Mouse (Mus musculus): ENCODE data around the gene Gm20388. TPM values are rescaled to one million over a fixed set of nuclear protein-coding genes. Genes with fewer than 3 reads are reported as not detected.

Gene Gm20388
- polyA plus RNA-seq, 1 experiment from 2014 or later, result not detected

DNA sequence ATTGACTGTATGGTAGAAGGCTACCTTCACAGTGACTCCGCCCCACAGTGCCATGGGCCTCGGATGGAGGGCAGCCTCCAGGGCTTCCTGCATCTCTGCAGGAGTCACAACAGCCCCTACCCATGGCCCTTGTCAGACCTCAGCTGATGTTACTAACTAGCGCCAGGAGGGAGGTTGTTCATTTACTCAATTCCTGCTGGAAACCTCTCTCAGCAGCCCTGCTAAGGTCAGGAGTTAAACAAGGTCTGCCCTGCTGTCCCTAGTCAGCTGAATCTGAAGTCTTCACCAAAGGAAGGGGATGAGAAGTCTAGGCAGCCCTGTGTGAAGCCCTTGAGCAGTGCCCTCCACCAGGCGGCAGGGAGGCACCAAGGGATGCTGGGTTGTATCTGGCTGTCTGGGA, 2160.6 kb downstream of the Gm20388 start:
- no peaks in the 10 kb centered on the region for H3K4me1 ChIP-seq
- H3K9me3 ChIP-seq, result no peaks in the 10 kb centered on the region
- H3K9ac ChIP-seq (replicated peaks), result no peak overlapping the region
- WGBS, result 73% methylated on average over 4 of the region's 4 CpGs
- no peak for ATAC-seq (replicated peaks)
- H3K27ac ChIP-seq (replicated peaks), result no peak overlapping the region
- H3K4me3 ChIP-seq, result no peak overlapping the region
- no peaks in the 10 kb centered on the region for H3K36me3 ChIP-seq
- H3K4me2 ChIP-seq (replicated peaks), result no peak overlapping the region
- H3K27me3 ChIP-seq, result no peaks in the 10 kb centered on the region

DNA sequence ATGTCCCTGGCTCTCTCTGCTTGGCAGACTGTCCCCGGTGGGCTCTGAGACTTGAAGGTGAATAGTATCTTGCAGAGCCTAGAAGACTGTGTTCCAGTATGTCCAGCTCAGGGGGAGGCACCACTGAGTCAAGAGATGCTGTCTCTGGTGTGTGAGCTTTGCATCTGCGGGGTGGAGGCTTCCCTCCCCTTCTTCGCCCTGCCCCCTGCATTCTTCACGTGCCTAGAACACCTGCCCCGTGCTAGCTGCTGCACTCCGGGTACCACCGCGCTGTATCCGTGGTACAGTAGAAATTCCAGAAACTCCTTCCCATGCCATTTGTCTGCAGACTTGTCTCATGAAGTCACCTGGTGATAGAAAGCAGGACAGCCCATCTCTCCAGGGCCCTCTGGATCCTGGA, 2163.3 kb downstream of the Gm20388 start:
- Histone ChIP-seq H3K4me1 (no peaks in the 10 kb centered on the region), H3K9ac (replicated peaks) (no peak overlapping the region), H3K9me3 (no peaks in the 10 kb centered on the region), H3K27ac (replicated peaks) (no peak overlapping the region), H3K36me3 (no peaks in the 10 kb centered on the region), H3K4me3 (no peak overlapping the region), H3K27me3 (no peaks in the 10 kb centered on the region), H3K4me2 (replicated peaks) (no peak overlapping the region)
- no peak for ATAC-seq (replicated peaks)
- WGBS, result 85% methylated on average over 9 of the region's 9 CpGs

DNA sequence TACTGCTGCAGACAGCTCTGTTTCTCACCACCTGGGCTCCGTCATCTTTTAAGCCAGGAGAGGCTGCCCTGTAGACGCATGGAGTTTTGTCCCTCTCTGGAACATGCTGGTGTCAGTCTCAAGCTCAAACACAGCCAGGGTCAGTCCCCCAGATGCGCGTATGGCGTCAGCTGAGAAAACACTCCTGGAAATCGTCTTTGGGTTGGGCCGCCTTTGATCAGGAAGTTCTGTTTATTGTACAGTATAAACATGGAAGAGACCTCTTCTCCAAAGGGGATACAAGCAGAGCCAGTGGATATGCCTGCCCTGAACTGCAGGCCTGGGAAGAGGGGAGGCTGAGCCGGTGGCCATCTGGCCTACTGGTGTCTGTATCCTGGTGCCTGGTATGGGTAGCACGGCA, 2163.8 kb downstream of the Gm20388 start:
- H3K27me3 ChIP-seq, result no peaks in the 10 kb centered on the region
- no peaks in the 10 kb centered on the region for H3K4me1 ChIP-seq
- H3K27ac ChIP-seq (replicated peaks), result no peak overlapping the region
- no peaks in the 10 kb centered on the region for H3K9me3 ChIP-seq
- H3K4me3 ChIP-seq, result no peak overlapping the region
- WGBS, result 85% methylated on average over 9 of the region's 9 CpGs
- no peak overlapping the region for H3K9ac ChIP-seq (replicated peaks)
- ATAC-seq (replicated peaks), result no peak
- H3K4me2 ChIP-seq (replicated peaks), result no peak overlapping the region
- no peaks in the 10 kb centered on the region for H3K36me3 ChIP-seq

DNA sequence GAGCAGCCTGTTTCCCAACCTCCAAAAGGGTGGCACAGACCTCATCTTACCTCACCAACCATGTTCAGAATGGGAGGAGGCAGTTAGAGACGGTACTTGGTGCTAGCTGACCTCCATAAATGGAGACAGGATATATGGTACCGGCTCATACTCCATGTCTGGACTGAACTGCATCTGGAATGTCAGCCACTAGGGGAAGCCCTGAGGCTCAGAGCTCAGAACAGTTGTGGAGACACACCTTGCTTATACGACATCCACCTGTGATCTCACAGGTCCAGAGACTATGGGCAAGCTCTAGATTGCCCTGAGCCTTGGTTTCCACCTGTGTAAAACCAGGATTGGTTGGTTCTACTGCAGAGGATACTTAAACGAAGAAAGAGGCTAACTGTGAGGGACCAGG, 2164.3 kb downstream of the Gm20388 start:
- no peak overlapping the region for H3K4me3 ChIP-seq
- H3K27ac ChIP-seq (replicated peaks), result no peak overlapping the region
- H3K9me3 ChIP-seq, result no peaks in the 10 kb centered on the region
- no peak overlapping the region for H3K4me2 ChIP-seq (replicated peaks)
- 83% methylated on average over 4 of the region's 4 CpGs for WGBS
- H3K9ac ChIP-seq (replicated peaks), result no peak overlapping the region
- no peaks in the 10 kb centered on the region for H3K36me3 ChIP-seq
- H3K27me3 ChIP-seq, result no peaks in the 10 kb centered on the region
- H3K4me1 ChIP-seq, result no peaks in the 10 kb centered on the region
- ATAC-seq (replicated peaks), result no peak

DNA sequence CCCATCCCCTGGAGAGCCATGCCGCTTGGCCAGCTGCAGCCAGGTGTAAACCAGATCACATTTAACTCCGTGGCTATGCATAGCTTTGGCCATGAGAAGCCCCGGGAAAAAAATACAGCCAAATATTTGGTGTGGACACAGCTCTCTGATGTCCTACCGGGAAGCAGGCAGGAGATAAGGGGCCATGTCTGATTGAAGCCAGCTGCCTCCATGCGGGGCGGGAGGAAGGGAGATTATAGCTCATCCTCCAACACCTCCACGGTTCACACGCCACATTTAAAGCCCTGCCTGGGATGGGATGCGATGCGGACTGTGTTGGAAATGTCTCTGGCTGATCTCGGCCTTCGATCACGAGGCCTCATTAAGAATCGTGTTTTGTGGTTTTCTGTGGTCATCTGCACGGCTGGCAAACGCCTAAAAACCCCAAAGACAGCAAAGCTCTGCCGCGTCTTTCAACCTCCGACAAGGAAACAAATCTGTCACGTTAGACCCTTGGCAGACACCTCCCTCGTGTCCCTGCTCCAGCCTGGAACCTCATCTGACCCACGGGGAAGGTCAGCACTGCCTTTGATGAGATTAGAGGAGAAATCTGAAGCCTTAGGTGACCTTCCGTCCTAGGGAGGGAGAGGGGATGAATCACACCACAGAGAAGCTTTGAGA, 2165.7 kb downstream of the Gm20388 start:
- Histone ChIP-seq H3K4me2 (replicated peaks) (no peak overlapping the region), H3K9ac (replicated peaks) (no peak overlapping the region), H3K36me3 (no peaks in the 10 kb centered on the region), H3K27me3 (no peaks in the 10 kb centered on the region), H3K27ac (replicated peaks) (no peak overlapping the region), H3K9me3 (no peaks in the 10 kb centered on the region), H3K4me3 (no peak overlapping the region), H3K4me1 (no peaks in the 10 kb centered on the region)
- ATAC-seq (replicated peaks), result no peak
- WGBS, result 58% methylated on average over 23 of the region's 23 CpGs

DNA sequence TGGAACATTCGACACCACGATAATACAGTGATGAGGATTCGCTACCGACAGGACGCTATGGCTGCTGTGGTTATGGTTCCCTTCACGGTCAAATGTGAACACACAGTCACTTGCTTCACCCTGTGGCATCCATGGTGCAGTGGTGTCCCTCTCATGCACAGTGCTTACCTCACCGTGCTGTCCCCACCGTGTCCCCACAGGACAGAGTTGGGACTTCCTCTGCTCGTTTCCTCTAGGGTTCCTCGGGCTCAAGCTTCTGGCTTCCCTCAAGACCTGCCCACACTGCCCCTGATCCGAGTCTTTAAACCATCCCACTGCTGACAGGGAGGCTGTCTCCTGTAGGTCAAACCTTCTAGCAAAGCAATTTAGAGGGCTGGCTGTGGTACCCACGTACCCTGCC, 2167.7 kb downstream of the Gm20388 start:
- no peaks in the 10 kb centered on the region for H3K36me3 ChIP-seq
- H3K4me2 ChIP-seq (replicated peaks), result no peak overlapping the region
- H3K27ac ChIP-seq (replicated peaks), result no peak overlapping the region
- no peak overlapping the region for H3K4me3 ChIP-seq
- no peaks in the 10 kb centered on the region for H3K27me3 ChIP-seq
- H3K9ac ChIP-seq (replicated peaks), result no peak overlapping the region
- H3K9me3 ChIP-seq, result no peaks in the 10 kb centered on the region
- 89% methylated on average over 12 of the region's 12 CpGs for WGBS
- no peak for ATAC-seq (replicated peaks)
- no peaks in the 10 kb centered on the region for H3K4me1 ChIP-seq

DNA sequence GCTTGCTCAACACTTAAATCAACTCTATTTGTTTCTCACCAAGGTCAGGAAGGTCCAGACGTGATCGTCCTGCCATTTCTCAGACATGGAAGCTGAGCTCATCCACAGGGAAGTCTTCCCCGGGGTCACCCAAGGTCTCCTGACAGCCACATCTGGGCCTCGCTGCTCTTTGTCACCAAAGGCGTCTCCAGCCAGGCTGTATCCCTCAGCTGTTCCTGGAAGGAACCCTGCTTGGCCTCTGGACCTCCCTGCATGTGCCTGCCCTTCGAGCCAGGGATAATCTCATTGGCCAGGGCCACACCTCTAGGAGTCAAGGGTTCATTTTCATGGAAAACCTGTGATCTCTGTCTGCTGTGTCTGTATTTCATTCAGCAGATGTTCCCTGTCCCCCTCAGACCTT, 2168.5 kb downstream of the Gm20388 start:
- WGBS, result 75% methylated on average over 6 of the region's 6 CpGs
- no peaks in the 10 kb centered on the region for H3K9me3 ChIP-seq
- H3K4me3 ChIP-seq, result no peak overlapping the region
- H3K4me1 ChIP-seq, result no peaks in the 10 kb centered on the region
- no peaks in the 10 kb centered on the region for H3K27me3 ChIP-seq
- H3K9ac ChIP-seq (replicated peaks), result no peak overlapping the region
- H3K27ac ChIP-seq (replicated peaks), result no peak overlapping the region
- no peak overlapping the region for H3K4me2 ChIP-seq (replicated peaks)
- no peaks in the 10 kb centered on the region for H3K36me3 ChIP-seq
- ATAC-seq (replicated peaks), result no peak

DNA sequence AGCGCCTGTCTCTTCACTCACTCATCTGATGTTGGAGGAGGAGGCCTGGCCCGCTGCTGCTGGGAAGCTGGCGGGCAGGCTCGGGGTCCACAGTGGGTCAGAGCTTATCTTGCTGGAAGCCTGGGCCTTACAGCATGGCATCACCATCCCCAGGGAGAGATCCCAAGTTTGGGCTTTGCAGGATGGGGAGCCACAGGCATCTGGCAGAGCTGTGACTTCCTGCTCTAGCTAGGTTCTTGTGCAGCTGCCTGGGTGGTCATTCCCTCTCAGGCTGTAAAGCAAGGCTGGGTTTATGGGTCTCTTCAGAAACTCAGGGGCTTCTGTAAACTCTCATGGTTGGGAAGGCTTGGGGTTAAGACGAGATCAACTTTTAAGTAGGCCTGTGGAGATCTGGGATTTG, 2169.7 kb downstream of the Gm20388 start:
- no peaks in the 10 kb centered on the region for H3K9me3 ChIP-seq
- H3K36me3 ChIP-seq, result no peaks in the 10 kb centered on the region
- H3K4me2 ChIP-seq (replicated peaks), result no peak overlapping the region
- no peak for ATAC-seq (replicated peaks)
- no peaks in the 10 kb centered on the region for H3K4me1 ChIP-seq
- no peak overlapping the region for H3K9ac ChIP-seq (replicated peaks)
- no peak overlapping the region for H3K27ac ChIP-seq (replicated peaks)
- 46% methylated on average over 5 of the region's 5 CpGs for WGBS
- no peak overlapping the region for H3K4me3 ChIP-seq
- H3K27me3 ChIP-seq, result no peaks in the 10 kb centered on the region

DNA sequence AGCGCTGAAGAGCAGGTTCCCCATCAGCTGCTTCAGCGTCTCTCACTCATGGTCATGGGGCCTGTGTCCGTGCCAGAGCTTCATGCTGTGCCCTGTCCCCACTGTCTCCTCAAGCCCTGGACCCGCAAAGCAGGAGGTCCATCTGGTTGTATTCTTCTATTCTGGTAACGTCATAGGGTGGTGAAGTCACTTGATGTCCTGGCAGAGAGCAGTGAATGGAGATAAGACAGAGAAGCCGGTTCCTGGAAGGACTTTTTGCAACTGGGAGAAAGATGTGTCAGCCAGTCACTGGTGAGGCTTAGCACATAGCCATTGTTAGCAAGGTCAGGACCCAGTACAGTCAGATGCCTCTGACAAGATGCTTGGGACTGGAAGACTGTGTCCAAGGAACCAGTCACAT, 2172.8 kb downstream of the Gm20388 start:
- Histone ChIP-seq H3K4me1 (no peaks in the 10 kb centered on the region), H3K36me3 (no peaks in the 10 kb centered on the region), H3K9me3 (no peaks in the 10 kb centered on the region), H3K27ac (replicated peaks) (no peak overlapping the region), H3K4me3 (no peak overlapping the region), H3K27me3 (no peaks in the 10 kb centered on the region), H3K4me2 (replicated peaks) (no peak overlapping the region), H3K9ac (replicated peaks) (no peak overlapping the region)
- 89% methylated on average over 6 of the region's 6 CpGs for WGBS
- no peak for ATAC-seq (replicated peaks)

DNA sequence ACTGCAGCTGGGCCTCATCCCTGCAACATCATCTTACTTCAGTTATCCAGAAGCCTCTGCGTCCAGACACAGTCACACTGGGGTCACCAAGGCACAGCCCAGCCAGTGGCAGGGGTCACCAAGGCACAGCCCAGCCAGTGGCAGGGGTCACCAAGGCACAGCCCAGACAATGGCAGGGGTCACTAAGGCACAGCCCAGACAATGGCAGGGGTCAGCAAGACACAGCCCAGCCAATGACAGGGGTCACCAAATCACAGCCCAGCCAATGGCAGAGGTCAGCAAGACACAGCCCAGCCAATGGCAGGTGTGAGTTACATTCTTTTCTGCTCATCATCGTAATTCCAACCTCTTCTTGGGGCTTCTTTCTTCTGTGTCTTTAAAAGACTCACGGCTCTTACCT, 2173.5 kb downstream of the Gm20388 start:
- WGBS, result 12% methylated on average over 3 of the region's 3 CpGs
- ATAC-seq (replicated peaks), result no peak
- Histone ChIP-seq H3K9me3 (no peaks in the 10 kb centered on the region), H3K36me3 (no peaks in the 10 kb centered on the region), H3K27ac (replicated peaks) (no peak overlapping the region), H3K27me3 (no peaks in the 10 kb centered on the region), H3K4me3 (no peak overlapping the region), H3K4me2 (replicated peaks) (no peak overlapping the region), H3K4me1 (no peaks in the 10 kb centered on the region), H3K9ac (replicated peaks) (no peak overlapping the region)

DNA sequence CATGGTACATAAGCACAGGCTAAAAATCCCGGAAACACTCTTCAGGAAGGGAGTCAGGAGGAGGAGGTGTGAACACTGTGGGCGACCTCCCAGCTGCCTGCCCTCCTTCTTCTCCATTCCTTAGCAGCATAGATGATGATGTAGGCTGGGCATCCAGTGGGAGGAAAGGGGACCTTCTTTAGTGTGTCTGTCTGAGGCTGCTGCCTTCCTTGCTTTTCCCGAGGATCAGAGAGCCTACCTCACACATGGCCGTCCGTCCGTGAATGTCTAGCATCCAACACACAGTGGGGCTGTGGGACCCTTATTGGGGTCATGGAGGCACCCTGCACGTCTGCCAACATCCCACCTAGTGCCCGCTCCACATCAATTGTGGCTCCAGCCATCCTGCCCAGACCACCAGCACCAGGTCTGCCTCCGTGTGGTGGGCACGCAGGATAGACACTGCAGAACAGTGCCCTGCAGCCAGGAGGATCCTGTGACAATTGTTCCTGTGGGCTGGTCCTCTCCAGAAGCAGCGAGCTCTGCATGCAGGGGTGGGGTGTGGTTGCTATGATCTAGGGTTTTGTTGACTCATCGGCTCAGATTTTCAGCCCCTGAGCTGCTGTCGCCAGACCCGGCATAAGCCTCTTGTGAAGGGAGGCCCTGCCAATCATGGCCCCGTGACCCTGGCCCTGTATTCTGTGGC, 2174.2 kb downstream of the Gm20388 start:
- Histone ChIP-seq H3K27ac (replicated peaks) (no peak overlapping the region), H3K27me3 (no peaks in the 10 kb centered on the region), H3K4me2 (replicated peaks) (no peak overlapping the region), H3K9ac (replicated peaks) (no peak overlapping the region), H3K9me3 (no peaks in the 10 kb centered on the region), H3K36me3 (no peaks in the 10 kb centered on the region), H3K4me3 (no peak overlapping the region), H3K4me1 (no peaks in the 10 kb centered on the region)
- WGBS, result 74% methylated on average over 15 of the region's 15 CpGs
- ATAC-seq (replicated peaks), result no peak

DNA sequence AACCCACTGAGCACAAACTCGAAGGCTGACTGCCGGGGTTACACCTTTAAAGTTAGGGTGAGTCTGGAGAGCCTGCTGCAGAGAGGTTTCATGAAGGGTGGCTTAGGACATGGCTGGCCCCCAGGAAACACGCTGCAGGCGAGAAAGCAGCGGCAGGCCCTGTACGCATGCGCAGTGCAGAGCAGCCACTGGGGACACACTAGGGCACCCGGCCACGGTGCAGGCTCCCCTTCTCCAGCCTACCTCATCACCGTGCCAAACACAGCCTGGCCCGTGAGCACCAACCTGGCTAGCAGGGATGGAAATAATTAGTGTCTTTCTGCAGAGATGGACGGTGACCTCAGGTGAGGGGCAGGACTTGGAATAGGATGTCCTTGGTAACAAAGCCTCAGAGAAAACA, 2175.4 kb downstream of the Gm20388 start:
- Histone ChIP-seq H3K4me2 (replicated peaks) (no peak overlapping the region), H3K27me3 (no peaks in the 10 kb centered on the region), H3K4me3 (no peak overlapping the region), H3K9ac (replicated peaks) (no peak overlapping the region), H3K9me3 (no peaks in the 10 kb centered on the region), H3K27ac (replicated peaks) (no peak overlapping the region), H3K4me1 (no peaks in the 10 kb centered on the region), H3K36me3 (no peaks in the 10 kb centered on the region)
- no peak for ATAC-seq (replicated peaks)
- WGBS, result 82% methylated on average over 12 of the region's 12 CpGs

DNA sequence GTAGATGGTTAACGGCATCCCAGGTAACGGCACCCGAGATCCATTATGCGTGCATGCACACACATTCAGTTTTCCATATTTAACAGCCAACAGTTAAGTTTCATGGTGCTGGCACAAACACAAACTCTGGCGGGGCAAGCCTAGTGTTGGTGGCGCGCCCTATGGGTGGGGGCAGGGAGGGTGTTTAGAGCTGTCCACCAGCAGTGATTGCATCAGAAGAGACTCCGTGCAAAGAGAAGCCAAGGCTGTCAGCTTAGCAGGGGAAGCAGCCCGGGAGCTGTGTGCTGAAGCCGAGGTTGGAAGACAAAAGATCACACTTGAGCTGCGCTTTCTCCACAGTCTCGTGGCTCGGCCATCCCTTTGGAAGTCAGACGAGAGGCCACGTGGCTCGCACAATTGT, 2178.0 kb downstream of the Gm20388 start:
- ATAC-seq (replicated peaks), result no peak
- Histone ChIP-seq H3K27me3 (no peaks in the 10 kb centered on the region), H3K4me1 (no peaks in the 10 kb centered on the region), H3K27ac (replicated peaks) (no peak overlapping the region), H3K36me3 (no peaks in the 10 kb centered on the region), H3K4me3 (no peak overlapping the region), H3K9me3 (no peaks in the 10 kb centered on the region), H3K4me2 (replicated peaks) (no peak overlapping the region), H3K9ac (replicated peaks) (no peak overlapping the region)
- WGBS, result 81% methylated on average over 16 of the region's 16 CpGs

All from forebrain, embryonic 15.5 days (tissue).